Mouse (Mus musculus) limb, embryonic 14.5 days (tissue): ENCODE measurements around the gene Ammecr1. TPM values are rescaled to one million over a fixed set of nuclear protein-coding genes. Genes with fewer than 3 reads are reported as not detected.

Experiments
- ATAC-seq: fragments of 200-750 bp; cut with Nextera tagmentation; 2 replicates; pipeline ENCODE4 v1.8.0; 2017; ENCODE audit warnings: low read depth, moderate number of reproducible peaks, moderate TSS enrichment; ENCODE audit not compliant: low FRiP score
- DNase-seq: peaks from one replicate; pipeline ENCODE4 v3.0.0-alpha.2; 2015; ENCODE audit warnings: low spot score
- H3K27ac ChIP-seq: fragments of 300-500 bp; sonication (generic); replicated peaks from 2 replicates; pipeline ENCODE4 v1.5.1; 2014; ENCODE audit warnings: low read depth, mild to moderate bottlenecking, low read length, moderate library complexity, mixed read lengths
- H3K27me3 ChIP-seq: fragments of 300-500 bp; sonication (generic); 2 replicates; pipeline ENCODE4 v1.6.1; 2014; ENCODE audit warnings: low read length, mixed read lengths; ENCODE audit not compliant: control insufficient read depth, insufficient read depth
- H3K36me3 ChIP-seq: fragments of 300-500 bp; sonication (generic); 2 replicates; pipeline ENCODE4 v1.6.1; 2014; ENCODE audit warnings: mild to moderate bottlenecking, low read length, moderate library complexity, mixed read lengths; ENCODE audit not compliant: control insufficient read depth, insufficient read depth
- H3K4me1 ChIP-seq: fragments of 300-500 bp; sonication (generic); 2 replicates; pipeline ENCODE4 v1.6.1; 2014; ENCODE audit warnings: antibody characterized with exemption, low read length, mixed read lengths; ENCODE audit not compliant: control insufficient read depth, insufficient read depth
- H3K4me2 ChIP-seq: fragments of 300-500 bp; sonication (generic); replicated peaks from 2 replicates; pipeline ENCODE4 v1.6.1; 2014; ENCODE audit warnings: low read depth, mild to moderate bottlenecking, low read length, moderate library complexity; ENCODE audit not compliant: severe bottlenecking
- H3K4me3 ChIP-seq: fragments of 300-500 bp; sonication (generic); replicated peaks from 2 replicates; pipeline ENCODE4 v1.5.1; 2014; ENCODE audit warnings: low read length
- H3K9ac ChIP-seq: fragments of 300-500 bp; sonication (generic); 2 replicates; pipeline ENCODE4 v1.6.1; 2014; ENCODE audit warnings: mild to moderate bottlenecking, low read depth, low read length, moderate library complexity; ENCODE audit not compliant: severe bottlenecking
- H3K9me3 ChIP-seq: fragments of 300-500 bp; sonication (generic); 2 replicates; pipeline ENCODE4 v1.6.1; 2016; ENCODE audit warnings: low read length; ENCODE audit not compliant: control insufficient read depth
- POLR2A ChIP-seq: fragments of 200-500 bp; IDR thresholded peaks from 2 replicates; pipeline ENCODE4 v1.8.0; 2012; ENCODE audit warnings: inconsistent platforms, mild to moderate bottlenecking, moderate library complexity, borderline replicate concordance; ENCODE audit not compliant: insufficient read depth, insufficient read length; ENCODE audit errors: extremely low read depth
- WGBS: fragments of 180-500 bp; shearing (Covaris S2); extraction: QIAGEN DNeasy Blood & Tissue Kit; methylation state at CpG from one replicate; pipeline ENCODE4 v1.1.7; 2014; 5-methylcytosine and 5-hydroxymethylcytosine counted together
- polyA plus RNA-seq, 2 experiments: library from polyadenylated mRNA; depleted of rRNA in 1 of 2; stranded (reverse) in 1 of 2; unstranded in 1 of 2; fragments of >200 nt; fragmentation: Nextera tagmentation in 1 of 2; extraction: Ambion mirVana in 1 of 2; gene quantifications; 2 replicates each; pipeline versions ENCODE4 v1.2.1 to v1.2.3; 2012 to 2014

The Ammecr1 gene
- polyA plus RNA-seq, 2 experiments: 7.1 to 19.6 TPM

DNA sequence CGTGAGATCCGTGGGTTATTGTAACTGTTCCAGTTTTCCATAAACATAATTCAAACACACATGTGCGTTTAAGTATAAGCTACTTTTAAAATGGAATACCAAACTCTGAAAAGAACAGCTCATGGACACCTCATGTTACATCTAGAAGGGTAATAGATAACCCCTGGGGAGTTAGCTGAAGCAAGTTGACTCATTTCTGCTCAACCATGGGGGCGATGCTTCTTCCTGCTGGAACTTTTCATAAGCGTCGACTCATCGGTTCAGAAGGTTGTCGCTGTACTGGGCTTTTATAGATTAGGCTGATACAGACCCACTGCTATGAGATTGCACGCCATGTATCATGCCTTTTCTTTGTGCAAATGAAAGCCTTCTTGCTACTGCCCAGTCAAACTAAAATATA lies 118.5 kb downstream of the Ammecr1 start:
- ATAC-seq: no peak
- no peak for DNase-seq
- Histone ChIP-seq H3K4me2 (no peak overlapping the region), H3K4me3 (no peak overlapping the region), H3K4me1 (no peaks in the 10 kb centered on the region), H3K27me3 (no peaks in the 10 kb centered on the region), H3K27ac (no peak overlapping the region), H3K36me3 (no peaks in the 10 kb centered on the region), H3K9me3 (no peaks in the 10 kb centered on the region), H3K9ac (no peak overlapping the region)
- TF ChIP-seq POLR2A: no peak
- WGBS: 85% methylated on average over 9 of the region's 9 CpGs

- 89% methylated on average over 6 of the region's 6 CpGs for WGBS
- H3K9me3 ChIP-seq: no peaks in the 10 kb centered on the region
- TF ChIP-seq POLR2A: no peak
- DNase-seq (no peak), ATAC-seq (no peak)
- no peak overlapping the region for H3K4me2 ChIP-seq
- H3K4me1 ChIP-seq: no peaks in the 10 kb centered on the region
- no peak overlapping the region for H3K9ac ChIP-seq
- no peak overlapping the region for H3K4me3 ChIP-seq
- H3K27me3 ChIP-seq: no peaks in the 10 kb centered on the region
- H3K36me3 ChIP-seq: no peaks in the 10 kb centered on the region
- H3K27ac ChIP-seq: no peak overlapping the region
These were observed 120.3 kb downstream of the Ammecr1 start for GRCm38 (mm10) chrX:142846266-142846665.

- WGBS: 76% methylated on average over 4 of the region's 4 CpGs
- ATAC-seq (no peak), DNase-seq (no peak)
- Histone ChIP-seq H3K4me1 (no peaks in the 10 kb centered on the region), H3K27me3 (no peaks in the 10 kb centered on the region), H3K9ac (no peak overlapping the region), H3K4me3 (no peak overlapping the region), H3K27ac (no peak overlapping the region), H3K4me2 (no peak overlapping the region), H3K9me3 (no peaks in the 10 kb centered on the region), H3K36me3 (peaks cover 4% of the 10 kb centered on the region)
- no peak for TF ChIP-seq POLR2A
These were observed 124.6 kb downstream of the Ammecr1 start for GRCm38 (mm10) chrX:142841916-142842315.

DNA sequence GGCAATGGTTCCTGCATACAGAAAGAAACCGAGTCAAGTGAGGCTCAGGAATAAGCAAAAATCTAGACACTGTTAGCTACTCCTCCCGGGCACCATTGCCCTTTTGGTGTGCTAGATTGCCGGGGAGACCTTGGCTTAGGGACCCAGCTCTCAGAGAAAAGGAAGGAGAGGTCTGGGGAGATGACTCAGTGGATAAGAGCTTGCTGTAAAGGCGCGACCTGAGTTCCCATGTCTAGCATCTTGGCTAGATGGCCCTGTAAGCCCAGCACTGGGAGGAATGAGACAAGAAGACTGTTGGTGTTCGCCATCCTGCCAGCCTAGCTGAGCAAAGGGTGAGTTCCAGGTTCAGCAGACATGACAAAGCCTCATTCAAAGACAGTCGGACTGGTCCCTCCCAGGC lies 127.1 kb downstream of the Ammecr1 start:
- Histone ChIP-seq H3K4me1 (no peaks in the 10 kb centered on the region), H3K36me3 (peaks cover 14% of the 10 kb centered on the region), H3K27ac (no peak overlapping the region), H3K9ac (no peak overlapping the region), H3K4me2 (no peak overlapping the region), H3K4me3 (no peak overlapping the region), H3K9me3 (no peaks in the 10 kb centered on the region), H3K27me3 (no peaks in the 10 kb centered on the region)
- DNase-seq (no peak), ATAC-seq (no peak)
- WGBS: 74% methylated on average over 7 of the region's 7 CpGs
- TF ChIP-seq POLR2A: no peak

DNA sequence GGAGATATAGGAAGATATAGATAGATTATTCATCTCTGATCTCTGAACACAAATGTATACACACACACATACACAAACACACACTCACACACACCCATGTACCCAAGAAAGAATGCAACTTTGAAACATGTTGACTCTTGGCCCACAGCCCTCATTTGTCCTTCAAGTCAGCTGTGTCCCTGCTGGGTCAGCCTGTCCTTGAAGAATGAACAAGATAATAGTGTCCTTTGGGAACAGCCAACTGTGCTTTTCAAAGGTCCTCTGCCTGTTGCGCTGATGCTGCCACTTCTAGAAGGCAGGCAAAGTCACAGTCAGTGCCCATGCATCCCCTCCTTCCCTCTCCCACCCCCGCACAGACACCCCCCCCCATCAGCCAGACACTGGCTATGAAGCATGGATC lies 127.7 kb downstream of the Ammecr1 start:
- no peak overlapping the region for H3K4me2 ChIP-seq
- no peak for DNase-seq
- no peak for TF ChIP-seq POLR2A
- no peaks in the 10 kb centered on the region for H3K27me3 ChIP-seq
- 71% methylated on average over 2 of the region's 2 CpGs for WGBS
- no peaks in the 10 kb centered on the region for H3K4me1 ChIP-seq
- H3K9me3 ChIP-seq: no peaks in the 10 kb centered on the region
- no peak overlapping the region for H3K9ac ChIP-seq
- peaks cover 14% of the 10 kb centered on the region for H3K36me3 ChIP-seq
- H3K4me3 ChIP-seq: no peak overlapping the region
- H3K27ac ChIP-seq: no peak overlapping the region
- no peak for ATAC-seq

DNA sequence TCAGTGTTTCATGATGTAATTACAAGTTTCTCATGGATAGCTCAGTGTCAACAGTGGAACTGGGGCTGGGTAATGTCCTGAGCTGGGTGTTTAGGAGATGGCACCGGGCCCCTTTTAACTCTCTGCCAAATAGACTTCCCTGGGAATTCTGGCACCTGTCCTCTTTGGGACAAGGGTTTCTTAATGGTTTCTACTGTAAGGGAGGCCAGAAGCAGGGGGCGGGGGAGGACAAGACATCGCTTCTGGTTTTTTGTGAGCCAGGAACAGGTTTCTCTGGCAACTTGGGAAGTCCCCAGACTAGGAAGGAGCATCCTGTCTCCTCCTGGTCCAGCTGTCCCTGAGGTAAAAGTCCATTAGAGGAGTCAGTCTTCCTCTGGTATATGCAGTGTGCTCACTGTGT lies 129.2 kb downstream of the Ammecr1 start:
- WGBS: 89% methylated on average over 3 of the region's 3 CpGs
- H3K9ac ChIP-seq: no peak overlapping the region
- no peak overlapping the region for H3K4me2 ChIP-seq
- no peak for TF ChIP-seq POLR2A
- H3K4me1 ChIP-seq: no peaks in the 10 kb centered on the region
- peaks cover 14% of the 10 kb centered on the region for H3K36me3 ChIP-seq
- no peaks in the 10 kb centered on the region for H3K9me3 ChIP-seq
- DNase-seq: no peak
- no peak for ATAC-seq
- H3K4me3 ChIP-seq: no peak overlapping the region
- no peak overlapping the region for H3K27ac ChIP-seq
- no peaks in the 10 kb centered on the region for H3K27me3 ChIP-seq
